Mouse (Mus musculus): ENCODE results near the gene Lnx1. TPM values are rescaled to one million over a fixed set of nuclear protein-coding genes. Genes with fewer than 3 reads are reported as not detected.

The Lnx1 gene
- polyA plus RNA-seq (2012; rRNA removed): 6.9 and 9.4 TPM in 2 replicates

DNA sequence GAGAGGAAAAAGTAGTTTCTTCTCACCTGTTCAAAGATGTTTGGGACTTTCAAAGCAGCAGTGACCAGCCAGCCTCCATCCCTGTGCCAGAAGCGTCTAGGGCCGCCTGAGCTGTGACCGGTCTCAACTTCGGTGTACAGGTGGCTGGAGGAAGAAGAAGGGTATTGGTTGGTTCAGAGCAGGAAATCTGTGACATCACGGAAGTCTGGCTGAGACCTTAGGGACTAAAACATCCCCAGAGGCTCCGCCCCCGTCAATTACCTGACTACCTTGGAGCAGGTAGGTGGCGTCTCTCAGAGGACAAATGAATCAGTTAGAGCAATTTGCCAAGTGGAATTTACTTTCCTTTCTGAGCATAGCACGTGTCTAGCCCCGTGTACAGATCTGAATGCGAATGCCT lies at the start of gene Lnx1:
Gene Lnx1, minus strand, starts transcription at position 147 of the 400 bp plus-strand sequence.
- peak; percentile 32 for DNase-seq (ENCODE audit: low spot score)

DNA sequence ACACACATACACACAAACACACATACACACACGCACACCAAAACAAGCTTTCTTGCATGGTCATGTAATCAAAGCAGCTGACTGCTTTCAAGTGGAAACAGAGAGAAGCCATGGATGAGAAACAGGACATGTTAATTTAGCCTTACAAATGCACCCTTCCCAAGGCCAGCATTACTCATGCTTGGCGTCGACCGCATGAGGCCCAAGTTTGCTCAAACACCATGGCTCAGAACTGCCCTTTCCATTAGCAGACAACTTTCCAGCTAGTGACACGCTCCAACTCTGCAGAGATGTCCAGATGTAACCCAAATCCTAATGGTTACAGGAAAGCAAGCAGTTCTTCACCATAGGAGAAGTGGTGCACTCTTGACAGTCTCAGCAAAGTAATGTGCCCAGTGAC lies 47.8 kb upstream of the Lnx1 start:
- no peak for DNase-seq (ENCODE audit: low spot score)

DNA sequence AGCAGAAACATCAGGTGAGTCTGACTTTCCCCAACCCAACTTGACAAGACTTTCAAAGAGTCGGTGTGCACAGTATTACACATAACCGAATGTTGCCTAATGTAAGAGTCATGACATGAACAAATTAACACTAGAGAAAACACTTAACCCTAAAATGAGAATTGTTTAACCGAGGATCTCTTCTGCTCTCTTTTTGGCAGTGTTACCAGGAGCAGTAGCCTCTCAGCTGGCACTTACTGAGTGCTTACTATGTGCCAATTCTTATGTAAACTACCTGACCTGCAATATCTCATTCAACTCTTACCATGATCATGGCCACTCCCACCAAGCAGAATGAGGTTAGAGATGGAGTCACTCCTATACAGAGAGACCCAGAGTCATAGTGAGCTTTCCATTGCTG lies 44.8 kb upstream of the Lnx1 start:
- DNase-seq (ENCODE audit: low spot score): no peak

DNA sequence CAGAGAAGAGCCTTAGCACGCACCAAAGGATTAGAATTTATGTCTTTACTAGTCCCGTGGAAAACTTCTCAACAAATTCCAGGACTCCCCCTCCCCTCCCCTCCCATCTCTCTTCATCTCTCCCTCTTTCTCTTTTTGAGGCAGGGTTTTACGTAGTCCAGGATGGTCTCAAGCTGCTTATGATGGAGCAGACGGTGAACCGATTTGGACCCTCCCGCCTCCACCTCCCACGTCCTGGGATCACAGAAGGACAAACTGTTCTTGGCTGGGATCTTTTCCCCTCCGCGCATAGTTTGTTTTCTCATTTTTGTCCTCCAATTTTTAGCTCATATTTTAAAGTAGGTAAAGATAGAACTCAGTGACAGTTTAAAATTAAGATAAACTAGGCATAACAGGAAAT lies 38.2 kb upstream of the Lnx1 start:
- no peak for DNase-seq (ENCODE audit: low spot score)

DNA sequence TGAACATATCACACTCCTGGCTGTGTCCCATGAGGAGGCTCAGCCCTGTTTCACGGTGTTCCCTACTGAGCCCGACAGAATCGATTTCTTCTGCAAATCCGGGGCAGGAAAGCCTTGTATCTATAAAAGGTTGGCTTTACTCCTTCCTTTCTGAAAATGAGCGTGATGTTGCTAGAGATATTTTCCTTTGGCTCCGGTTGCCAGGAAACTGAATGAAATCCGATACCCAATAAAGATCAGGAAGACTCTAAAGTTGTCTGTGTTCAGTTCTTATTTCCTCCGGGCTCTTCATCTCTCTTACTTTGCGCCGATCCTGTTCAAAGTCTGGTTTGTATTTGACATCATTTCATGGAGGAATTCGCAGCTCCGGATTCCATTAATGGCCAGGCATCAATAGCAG lies 36.7 kb upstream of the Lnx1 start:
- no peak for DNase-seq (ENCODE audit: low spot score)

DNA sequence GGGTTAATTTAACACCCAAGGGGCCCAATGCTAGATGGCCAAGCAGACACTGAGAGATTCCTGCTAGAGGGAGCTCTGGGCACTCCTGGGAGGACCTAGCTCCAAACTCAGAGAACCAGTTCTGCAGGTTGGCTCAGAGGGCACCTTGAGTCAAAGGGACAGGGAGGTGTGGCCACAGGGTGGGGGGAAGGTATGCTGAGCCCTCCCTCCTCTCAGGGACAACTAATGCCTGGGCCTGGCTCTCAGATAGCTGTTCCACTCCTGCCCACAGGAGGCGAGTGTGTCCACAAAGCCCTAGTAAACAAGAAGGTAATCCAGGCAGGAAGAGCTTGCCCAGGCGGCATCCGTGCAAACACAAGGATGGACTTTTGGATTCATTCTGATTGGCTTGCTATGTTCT lies 35.6 kb upstream of the Lnx1 start:
- peak; percentile 32 for DNase-seq (ENCODE audit: low spot score)

DNA sequence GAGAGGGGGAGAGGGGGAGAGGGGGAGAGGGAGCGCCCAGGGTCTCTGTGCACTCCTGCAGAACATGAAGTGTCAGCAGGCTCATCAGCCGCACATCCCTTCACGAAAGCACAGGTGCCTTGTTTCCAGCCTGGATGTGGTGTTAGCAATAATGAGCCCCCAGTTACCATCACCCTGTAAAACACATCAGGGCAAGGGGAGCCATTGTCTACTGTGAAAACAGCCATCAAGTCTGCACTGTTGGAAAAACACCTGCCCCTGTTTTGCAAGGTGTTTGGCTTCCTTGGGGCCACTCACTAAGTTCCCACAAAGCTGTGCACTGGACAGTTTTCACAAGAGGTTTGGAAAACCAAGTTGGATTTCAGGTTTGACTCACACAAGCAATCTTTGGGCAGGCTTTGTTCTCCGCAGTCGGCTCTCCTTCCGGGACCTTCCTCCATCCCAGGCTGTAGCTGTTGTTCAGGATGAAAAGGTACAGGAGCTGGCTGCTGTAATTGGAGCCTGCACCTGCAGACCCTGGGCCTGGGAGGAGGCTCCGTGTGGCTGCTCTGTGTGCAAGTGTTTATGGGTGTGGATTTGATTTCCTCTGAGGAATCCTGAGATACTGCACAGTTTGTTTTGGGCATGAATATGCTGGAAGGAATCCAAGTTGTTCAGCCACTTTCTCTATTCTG lies 31.3 kb upstream of the Lnx1 start:
- DNase-seq (ENCODE audit: low spot score): no peak

DNA sequence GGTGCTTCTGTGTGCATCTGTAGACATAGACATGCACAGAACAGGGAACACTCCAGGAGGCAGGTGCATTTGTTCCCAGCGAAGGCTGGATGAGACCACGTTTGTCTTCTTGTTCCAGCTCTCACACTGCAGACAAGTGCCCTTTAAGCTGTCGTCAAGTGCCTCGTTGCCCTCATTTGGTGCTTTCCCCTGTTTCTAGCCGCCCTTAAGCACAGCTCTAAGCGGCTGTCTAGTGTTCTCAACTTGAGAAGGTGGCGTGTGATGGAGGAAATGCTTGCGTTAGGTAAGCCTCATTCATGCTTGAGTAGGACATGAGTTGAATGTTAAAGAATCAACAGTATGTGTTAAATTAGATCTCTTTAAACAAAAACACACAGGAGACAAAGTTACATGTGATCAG lies 29.9 kb upstream of the Lnx1 start:
- no peak for DNase-seq (ENCODE audit: low spot score)

DNA sequence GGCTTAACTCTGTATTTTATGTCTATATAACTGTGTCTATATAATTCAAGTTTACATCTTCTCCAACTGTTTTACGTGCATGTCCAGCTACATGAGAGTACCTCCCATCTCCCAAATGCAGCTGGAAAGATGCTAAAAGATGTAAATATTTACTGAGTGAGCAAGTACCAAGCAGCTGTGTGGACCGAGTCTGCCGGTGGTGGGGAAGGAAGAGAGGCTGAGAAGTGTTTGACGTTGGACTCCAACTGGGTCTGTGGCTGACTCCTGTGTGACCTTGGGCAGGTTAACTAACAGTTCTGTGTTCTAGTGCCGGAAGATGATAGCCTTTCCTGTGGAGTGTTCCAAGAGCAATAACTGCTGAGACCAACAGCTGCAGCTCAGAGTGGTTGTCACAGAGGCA lies 27.9 kb upstream of the Lnx1 start:
- DNase-seq (ENCODE audit: low spot score): no peak

DNA sequence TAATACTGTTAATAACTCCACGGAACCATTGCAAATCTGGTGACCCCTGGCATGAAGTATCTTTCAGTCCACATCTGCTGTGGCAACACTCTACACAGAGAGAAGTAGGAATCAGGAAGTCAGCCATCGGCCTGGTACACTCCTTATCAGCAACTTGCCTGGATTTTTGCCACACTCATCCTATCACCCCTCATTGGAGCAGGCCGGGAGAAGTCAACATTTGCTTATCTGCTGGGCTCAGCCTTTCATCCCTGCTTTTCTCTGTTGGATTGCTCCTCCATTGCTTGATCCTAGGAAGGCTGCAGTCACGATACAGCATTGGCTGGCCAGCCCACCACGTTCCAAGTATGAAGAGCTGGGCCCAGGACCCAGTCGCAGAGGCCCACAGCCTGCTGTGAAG lies 26.9 kb upstream of the Lnx1 start:
- no peak for DNase-seq (ENCODE audit: low spot score)

DNA sequence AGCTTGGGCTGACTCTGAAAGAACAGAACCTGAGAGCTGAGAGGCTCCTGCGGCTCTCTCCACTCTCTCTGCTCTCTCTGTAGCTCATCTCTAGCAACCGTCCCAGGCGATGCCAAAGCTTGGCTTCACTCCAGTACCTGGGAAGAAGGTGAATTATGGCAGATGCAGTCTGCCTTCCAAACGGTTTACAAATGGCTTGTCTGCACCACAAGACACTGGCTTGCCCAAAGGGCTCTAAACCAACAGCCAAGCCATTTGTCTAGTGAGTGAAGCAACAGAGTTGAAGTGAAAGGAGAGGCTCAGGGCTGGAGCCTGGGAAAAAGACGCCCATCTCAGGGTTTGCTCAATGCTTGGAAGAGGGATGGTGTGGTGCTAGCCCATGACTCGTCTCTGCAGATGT lies 25.5 kb upstream of the Lnx1 start:
- no peak for DNase-seq (ENCODE audit: low spot score)

DNA sequence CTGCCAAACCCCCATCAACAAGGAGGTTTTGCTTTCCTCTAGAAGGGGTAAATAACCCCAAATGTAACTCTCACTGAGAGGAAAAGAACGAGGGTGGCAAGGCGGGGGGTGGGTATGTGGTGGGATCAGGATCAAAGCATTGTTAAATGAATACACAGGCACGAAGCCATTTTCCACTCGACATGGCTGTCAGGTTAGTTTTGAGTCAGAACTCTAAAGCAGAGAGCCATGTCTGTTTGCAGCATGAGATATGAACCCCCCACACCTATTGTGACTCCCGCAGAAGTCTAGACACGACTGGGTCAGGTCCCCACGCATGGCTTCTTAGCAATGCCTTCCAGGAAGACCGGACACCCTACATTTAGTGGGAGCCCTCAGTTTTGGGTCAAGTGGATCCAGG lies 24.6 kb upstream of the Lnx1 start:
- no peak for DNase-seq (ENCODE audit: low spot score)

DNA sequence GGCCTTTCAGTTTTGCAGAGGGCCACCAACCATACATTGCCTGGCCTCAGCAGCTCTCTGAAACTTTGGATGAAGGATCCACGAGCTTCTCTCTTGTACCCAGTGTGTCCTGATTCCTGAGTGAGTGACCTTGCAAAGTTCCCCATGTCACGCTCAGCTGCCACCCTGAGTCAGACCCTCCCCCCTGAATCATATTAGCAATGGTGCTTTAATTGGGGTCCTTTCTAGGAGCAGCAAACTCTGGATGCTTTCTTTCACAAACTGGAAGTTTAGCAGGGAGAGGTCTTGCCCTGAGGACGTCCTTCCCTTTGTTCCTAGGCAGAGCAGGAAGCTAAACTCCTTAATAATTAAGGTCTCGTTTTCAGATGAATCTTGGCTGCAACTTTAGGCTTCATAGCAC lies 22.8 kb upstream of the Lnx1 start:
- DNase-seq (ENCODE audit: low spot score): no peak

DNA sequence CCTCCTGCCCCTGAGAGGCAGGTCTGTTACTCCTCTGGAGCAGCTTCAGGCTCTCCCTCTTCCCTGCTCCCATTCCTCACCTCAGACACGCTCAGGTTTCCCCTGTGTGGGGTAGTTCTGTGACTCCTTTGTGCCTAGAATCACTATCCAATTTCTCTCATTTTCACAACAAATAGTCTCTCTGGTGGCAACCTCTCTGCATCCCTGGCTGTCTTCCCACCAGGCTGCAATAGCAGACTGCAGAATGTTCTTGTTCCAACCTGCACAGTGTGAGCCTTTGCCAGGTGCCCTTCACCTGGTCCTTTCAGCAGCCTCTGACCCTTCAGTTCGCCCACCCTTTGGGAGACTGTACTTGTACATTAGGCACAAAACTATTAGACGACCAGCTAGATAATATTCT lies 19.1 kb upstream of the Lnx1 start:
- DNase-seq (ENCODE audit: low spot score): no peak

DNA sequence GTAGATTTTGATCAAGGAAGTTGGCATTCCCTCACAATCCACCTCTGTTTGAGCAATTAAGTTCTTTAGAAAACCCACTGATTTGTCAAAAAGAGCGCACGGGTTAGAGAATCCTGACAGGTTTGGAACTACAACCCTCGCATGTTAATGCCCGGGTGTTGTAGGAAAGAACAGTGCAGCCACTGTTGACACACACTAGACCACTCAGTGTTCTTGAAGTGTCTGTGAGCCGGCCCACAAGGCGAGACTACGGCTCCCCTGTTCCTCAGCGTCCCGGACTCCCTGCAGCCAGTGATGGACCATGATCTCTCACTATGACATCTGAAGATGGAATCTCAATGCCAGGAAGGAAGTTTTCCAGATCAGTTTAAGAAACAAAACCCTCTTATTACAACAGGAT lies 17.9 kb upstream of the Lnx1 start:
- no peak for DNase-seq (ENCODE audit: low spot score)

DNA sequence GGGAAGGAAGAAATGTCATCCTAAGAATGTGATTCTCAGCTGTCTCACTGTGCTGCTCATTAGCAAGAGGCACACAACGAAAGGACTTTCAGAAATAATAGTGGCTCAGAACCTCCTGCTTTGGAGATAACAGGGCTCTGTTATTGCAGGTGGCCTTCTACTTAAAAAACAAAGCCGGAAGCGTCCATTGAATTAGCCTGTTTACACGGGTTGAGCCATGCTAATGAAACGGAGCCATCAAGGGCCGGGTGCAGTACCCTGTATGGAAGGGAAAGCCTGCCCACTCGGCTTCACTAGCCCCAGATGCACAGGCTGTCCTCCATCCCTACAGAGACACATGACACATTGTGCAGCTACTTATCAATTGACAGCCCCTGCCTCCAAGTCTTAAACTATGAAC lies 13.5 kb upstream of the Lnx1 start:
- DNase-seq (ENCODE audit: low spot score): no peak

DNA sequence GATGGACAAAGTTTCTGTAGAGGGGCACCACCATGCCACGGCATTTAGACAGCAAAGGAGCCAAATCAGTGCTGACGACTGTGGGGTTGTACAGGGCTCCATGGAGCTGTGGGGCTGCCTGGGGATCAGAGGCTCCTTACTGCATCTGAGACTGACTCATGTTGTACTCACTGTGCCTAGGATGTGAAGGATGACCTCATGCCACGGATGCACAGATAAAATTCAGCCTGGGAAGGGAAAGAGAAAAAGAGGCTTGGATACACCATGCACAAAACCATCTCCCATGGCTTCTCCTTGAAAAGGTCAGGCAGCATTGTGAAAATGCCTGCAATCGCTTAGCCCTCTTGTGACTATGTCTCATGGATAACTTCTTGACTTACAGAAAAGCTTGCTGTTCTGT lies 10.1 kb upstream of the Lnx1 start:
- no peak for DNase-seq (ENCODE audit: low spot score)

DNA sequence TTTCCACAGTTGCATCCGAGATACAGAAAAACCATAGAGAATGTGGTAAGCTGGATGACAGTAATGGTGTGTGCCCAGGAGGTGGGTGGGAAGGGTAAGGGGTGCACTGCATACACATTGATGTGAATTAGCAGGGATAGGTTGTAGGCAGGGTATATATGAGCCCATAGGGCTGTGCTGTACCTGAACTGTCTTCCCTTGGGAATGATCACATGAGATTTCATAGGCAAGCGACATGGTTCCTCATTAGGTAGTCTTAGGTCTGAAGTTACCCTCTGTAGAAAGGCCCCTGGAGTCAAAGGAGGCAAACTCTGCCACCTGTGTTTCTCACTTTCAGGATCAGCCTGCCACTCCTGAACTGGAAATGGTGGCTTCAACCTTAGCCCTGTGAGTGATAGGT lies 9.3 kb upstream of the Lnx1 start:
- DNase-seq (ENCODE audit: low spot score): no peak

DNA sequence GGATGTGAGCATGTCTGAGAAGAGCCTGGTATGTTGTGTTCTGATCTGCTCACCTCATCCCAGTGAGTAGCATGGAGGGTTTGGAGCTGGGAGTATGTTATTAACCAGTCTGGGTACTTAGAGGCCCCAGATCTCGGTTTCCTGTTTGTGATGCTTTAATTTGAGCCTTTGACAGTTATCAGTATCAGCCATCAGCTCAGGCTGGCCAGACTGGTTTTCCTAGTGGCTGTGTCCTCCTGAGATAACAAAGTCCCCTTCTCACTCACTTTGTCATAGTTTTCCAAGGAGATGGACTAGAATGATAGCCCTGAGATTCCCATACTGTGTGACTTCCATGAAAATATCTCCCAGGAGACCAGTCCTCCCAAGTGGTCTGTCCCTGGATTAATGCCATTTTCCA lies 8.3 kb upstream of the Lnx1 start:
- no peak for DNase-seq (ENCODE audit: low spot score)

DNA sequence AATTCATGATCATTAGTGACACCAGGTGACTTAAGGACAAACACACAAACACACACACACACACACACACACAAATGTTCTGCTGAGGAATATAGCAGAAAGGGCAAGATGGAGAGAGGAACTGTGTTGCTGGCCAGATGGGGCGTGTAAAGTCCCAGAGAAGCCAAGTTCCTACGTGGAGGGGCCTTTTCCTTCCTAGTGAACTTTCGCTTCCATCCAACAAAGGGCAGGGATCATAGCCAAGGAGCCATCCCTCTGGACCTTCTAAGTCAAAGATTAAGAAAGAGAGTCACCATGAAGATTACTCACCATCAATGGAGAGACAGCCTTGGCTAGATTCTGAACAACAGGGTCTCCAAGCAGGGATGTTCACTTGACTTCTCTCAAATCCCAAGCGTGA lies 7.5 kb upstream of the Lnx1 start:
- DNase-seq (ENCODE audit: low spot score): no peak

DNA sequence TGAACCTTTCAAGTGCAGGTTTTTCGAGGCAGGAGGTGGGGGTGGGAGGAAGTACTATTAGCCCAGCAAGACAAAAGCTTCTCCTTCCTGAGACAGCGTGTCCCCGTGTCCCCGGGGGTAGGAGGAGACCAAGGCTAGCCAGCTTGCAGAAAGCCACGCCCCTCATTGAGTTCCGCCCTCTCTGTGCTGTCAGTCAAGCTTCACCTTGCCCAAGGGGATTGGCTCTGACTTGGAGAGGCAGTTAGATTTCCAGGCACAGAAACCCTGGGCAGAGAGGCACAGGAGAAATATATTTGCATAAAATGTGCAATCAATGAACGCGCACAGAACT lies 1.7 kb upstream of the Lnx1 start:
- peak; percentile 40 for DNase-seq (ENCODE audit: low spot score)

DNA sequence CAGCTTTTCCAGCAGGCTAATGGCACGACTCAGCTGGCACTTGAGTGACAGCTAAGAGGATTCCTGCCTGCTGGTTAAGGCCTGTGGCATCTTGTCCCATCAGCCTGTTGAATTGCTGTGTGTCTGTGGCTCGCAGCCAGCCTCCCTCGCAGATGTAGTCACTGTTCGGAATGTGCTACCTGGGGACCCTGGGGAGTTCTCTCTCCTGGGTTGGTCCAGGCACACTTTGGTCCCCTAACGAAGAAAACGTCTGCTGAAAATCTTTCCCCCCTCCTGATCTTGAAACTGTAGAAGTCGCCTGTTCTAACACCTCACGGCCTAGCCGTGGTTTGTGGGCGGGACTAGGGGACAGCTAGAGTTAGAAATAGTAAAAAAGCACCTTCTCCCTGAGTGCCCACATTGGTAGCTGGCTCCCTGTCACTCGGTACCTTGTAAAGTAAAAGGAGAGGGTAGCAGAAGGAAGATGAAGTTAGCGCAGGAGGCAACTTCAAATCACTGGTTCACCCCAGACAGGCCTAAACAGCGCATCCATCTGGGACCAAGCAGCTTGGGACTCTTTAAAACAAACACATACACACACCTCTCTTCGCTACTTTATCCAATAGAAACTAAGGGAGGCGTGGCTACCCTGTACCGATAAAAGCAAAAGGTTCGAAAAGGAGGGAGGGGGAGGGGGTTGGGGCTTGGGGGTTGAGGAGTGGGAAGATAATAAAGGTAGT lies 1.2 kb upstream of the Lnx1 start:
- no peak for DNase-seq (ENCODE audit: low spot score)

DNA sequence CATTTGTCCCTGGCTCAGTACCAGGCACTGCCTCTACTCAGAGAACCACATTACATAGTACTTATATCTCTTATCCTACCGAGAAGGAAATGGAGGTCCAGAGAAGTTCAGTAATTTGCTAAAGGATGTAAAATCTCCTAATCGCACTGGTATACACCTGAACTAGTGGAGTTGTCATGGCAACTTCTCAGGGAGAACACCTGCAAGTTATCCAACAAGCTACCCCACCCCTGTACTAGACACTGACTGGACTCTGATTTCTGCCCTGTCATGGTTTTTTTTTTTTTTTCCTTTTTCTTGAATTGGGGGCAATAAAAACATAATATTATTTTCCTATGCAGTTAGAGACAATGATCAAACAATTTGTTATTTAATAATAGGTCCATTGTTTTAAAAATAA lies 1.8 kb downstream of the Lnx1 start:
- no peak for DNase-seq (ENCODE audit: low spot score)

DNA sequence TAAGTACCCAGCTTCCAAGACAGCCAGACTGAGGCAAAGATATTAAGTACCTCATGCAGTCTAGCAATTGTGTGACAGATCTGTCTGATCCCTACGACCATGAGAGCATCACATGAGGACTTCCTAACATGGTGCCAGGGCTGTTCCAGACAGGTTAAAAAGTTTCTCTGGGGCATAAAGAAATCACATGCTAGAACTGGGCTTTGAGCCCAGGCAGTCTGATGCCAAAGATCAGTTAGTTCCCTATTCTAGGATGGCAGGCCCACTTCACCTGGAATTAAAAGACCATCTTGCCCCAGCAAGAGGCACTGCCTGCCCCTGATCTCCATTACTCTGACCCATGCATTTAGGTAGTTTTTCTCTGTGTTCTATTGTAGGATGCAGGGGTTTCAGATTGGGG lies 3.0 kb downstream of the Lnx1 start:
- DNase-seq (ENCODE audit: low spot score): no peak
